Mouse (Mus musculus) lung, postnatal 25 days (tissue): ENCODE data around the gene Rimkla.

Experiments used
- DNase-seq: peaks from one replicate; pipeline ENCODE4 v3.0.0; 2022; ENCODE audit warnings: low spot score

Rimkla gene

DNA sequence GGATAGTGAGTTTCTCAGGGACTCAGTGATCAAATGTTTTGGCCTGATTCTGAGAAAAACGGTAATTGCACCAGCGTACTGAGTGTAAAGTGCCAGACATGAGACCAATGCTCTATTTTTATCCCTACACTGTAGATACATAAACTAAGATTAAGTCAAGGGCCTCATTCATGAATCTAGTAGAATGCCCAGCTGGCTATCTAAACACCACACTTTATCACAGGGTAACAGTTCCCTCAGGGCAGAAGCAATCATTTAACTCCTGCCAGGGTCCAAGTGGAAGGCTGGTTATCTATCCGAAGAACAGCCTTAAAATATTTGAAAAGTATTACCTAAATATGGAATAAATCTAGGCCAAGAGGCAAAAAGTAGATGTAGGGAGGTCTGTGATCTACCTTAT, 74.5 kb downstream of the Rimkla start:
- no peak for DNase-seq

DNA sequence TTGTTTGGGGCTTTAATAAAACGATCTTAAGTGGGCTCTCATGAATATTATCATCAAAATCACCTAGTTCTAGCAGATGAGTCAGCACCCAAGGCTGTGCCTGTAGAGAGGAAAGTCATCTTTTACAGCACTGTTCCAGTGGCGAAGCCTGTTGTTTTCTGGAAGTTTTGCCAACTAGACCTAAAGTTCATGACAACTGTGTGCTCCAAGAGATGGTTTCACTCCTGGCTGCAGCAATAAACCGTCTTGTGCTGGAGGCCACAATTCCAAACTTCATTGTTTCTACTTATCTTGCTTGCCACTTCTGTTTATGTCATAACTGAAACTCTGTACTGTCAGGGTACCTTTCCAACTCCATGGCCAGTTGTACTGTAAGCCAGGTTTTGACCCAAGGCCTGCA, 75.2 kb downstream of the Rimkla start:
- DNase-seq: no peak
